Mouse (Mus musculus): Measurements from ENCODE around the gene Zscan22.

DNA sequence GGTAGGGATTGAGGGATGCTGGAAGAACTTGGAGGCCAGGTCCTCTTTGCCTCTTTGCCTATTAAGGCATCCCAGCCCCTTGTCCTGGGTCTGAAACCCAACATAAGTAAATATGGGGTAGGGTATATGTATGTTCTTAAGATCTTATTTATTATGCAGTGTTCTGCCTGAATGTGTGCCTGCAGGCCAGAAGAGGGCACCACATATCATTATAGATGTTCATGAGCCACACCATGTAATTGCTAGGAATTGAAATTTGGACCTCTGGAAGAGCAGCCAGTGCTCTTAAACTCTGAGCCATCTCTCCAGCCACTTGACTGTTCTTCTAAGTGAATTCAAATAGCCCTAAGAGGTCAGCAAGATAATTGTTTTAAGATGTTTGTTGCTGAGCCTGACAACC, 15.9 kb downstream of the Zscan22 start:
- TF ChIP-seq MAFK (IDR thresholded peaks at IDR 0.05; ENCODE audit: insufficient read depth, low read depth, low read length) (no peak), HCFC1 (IDR thresholded peaks at IDR 0.05; ENCODE audit: borderline replicate concordance, insufficient read depth, low read length) (no peak), ZC3H11A (IDR thresholded peaks at IDR 0.05; ENCODE audit: borderline replicate concordance, low read depth, low read length) (no peak)

All from ES-E14 (cell line).